Mouse (Mus musculus): ENCODE results near the gene Slc25a13. TPM values are rescaled to one million over a fixed set of nuclear protein-coding genes. Genes with fewer than 3 reads are reported as not detected.
"Not testable (repeated sequence)": the region's sequence is repeated elsewhere in the genome, so short reads cannot be mapped to it uniquely, and the experiment has no call there.

Gene Slc25a13
- polyA plus RNA-seq, 1 experiment from 2014 or later = 25.7 TPM

DNA sequence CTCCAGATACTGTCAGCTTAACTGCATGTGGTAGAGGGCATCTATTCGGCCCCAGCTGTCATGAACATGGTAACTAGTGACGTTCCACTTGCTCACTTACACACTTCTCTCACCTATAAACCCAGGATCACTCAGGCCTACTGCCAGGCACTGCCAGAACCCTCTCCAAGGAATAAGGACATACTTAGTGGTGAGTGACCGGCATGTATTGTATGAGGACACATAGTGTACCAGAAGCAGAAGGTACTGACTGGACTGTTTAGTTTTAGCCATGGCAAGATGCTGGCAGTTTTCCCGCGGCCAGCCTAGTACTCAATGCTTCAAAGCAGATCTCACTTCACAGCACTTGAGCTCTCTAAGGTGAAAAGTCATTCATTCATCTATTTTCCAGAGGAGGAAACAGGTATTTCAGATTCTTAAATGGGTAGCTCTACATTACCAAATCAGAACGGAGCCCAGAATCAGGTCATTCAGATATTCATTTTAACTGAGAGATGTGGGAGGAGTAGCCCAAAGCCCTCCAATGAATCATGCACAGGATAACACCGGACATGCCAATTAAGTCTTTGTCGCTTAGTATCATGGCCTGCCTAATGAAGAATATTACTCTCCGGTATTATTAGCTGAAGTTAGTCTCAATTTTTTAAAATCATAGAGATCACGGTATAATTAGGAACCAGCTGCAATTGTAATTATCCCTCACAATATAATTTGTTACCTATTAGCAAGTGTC lies 17.7 kb downstream of the Slc25a13 start:
- H3K9ac ChIP-seq = no peak overlapping the region
- no peak overlapping the region for H3K27ac ChIP-seq
- WGBS = 88% methylated on average over 10 of the region's 10 CpGs
- ATAC-seq (ENCODE audit: low FRiP score, low read depth) = no peak
- H3K9me3 ChIP-seq = 0 out of 2 replicates have a peak, but pooled peaks cover 4% of the 10 kb centered on the region
- peaks cover 10% of the 10 kb centered on the region for H3K36me3 ChIP-seq
- H3K4me3 ChIP-seq = no peak overlapping the region
- H3K4me1 ChIP-seq = peaks cover 11% of the 10 kb centered on the region
- no peaks in the 10 kb centered on the region for H3K27me3 ChIP-seq
- H3K4me2 ChIP-seq (replicated peaks) = no peak overlapping the region

DNA sequence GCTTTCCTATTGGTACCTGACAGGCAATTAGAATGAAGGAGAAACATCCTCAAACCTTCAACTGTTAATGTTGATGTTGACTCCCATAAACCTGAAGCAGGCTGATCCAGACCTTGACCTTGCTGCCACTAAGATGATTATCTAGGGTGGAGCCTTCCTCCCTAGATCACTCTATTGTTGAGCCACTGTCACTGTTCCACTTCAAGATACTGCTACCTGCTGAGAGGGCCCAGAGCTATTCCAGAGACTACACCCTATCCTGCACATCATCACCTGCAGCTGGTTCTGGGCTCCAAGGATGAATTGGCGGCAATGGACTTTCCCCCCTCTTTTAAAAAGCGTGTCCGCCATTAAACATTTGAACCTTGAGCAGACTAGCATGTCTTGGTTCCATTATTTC lies 18.9 kb downstream of the Slc25a13 start:
- H3K9ac ChIP-seq; H3K4me2 ChIP-seq (replicated peaks); H3K9me3 ChIP-seq; H3K4me3 ChIP-seq; H3K27me3 ChIP-seq; H3K27ac ChIP-seq; H3K36me3 ChIP-seq; ATAC-seq (ENCODE audit: low FRiP score, low read depth): not testable (repeated sequence)
- 98% methylated on average over 3 of the region's 3 CpGs for WGBS
- peaks cover 11% of the 10 kb centered on the region for H3K4me1 ChIP-seq

DNA sequence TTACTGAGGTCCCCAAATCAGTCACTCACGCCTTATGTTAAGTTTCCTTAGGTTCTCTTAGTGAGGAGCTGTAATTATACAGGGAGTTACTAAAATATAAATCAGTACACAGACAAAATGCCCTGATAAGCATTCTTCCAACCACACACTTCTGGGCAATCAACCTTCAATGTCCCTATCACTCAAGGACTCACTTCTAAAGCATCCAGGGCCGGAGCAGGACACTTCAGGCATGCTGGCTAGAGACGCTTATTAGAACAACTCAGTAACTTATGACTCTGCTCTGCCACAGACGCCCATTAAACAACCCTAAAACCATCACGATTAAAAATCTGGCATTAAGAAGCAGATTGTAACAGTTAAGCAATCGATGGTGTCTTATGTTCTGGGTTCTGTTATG lies 19.6 kb downstream of the Slc25a13 start:
- Histone ChIP-seq H3K4me3 (no peak overlapping the region), H3K9ac (no peak overlapping the region), H3K4me1 (peaks cover 17% of the 10 kb centered on the region), H3K4me2 (replicated peaks) (no peak overlapping the region), H3K27ac (no peak overlapping the region), H3K9me3 (0 out of 2 replicates have a peak, but pooled peaks cover 4% of the 10 kb centered on the region), H3K27me3 (no peaks in the 10 kb centered on the region), H3K36me3 (peaks cover 10% of the 10 kb centered on the region)
- WGBS = 49% methylated on average over 6 of the region's 6 CpGs
- no peak for ATAC-seq (ENCODE audit: low FRiP score, low read depth)

DNA sequence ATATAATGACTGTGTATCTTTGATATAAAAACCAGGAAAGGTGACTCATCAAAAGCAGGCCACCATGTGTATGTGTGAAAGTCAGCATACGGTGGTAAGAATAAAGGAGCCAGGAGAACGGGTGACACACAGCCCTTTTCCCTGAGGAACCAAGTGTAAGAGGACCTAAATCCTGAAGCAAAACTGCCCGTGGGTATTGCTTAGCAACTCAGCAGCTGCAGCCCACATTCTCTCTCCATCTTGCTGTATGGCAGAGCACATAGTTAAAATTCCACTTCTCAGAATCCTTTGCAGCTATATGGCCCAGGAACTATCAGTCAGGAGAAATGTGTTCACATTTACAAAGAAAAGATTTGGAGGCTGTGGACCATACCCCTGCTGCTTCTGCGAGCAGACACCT lies 20.4 kb downstream of the Slc25a13 start:
- Histone ChIP-seq H3K36me3 (peaks cover 10% of the 10 kb centered on the region), H3K4me2 (replicated peaks) (no peak overlapping the region), H3K27me3 (no peaks in the 10 kb centered on the region), H3K9me3 (0 out of 2 replicates have a peak, but pooled peaks cover 4% of the 10 kb centered on the region), H3K27ac (no peak overlapping the region), H3K4me3 (no peak overlapping the region), H3K4me1 (peaks cover 25% of the 10 kb centered on the region), H3K9ac (no peak overlapping the region)
- WGBS = 65% methylated on average over 4 of the region's 4 CpGs
- no peak for ATAC-seq (ENCODE audit: low FRiP score, low read depth)

- Histone ChIP-seq H3K4me2 (replicated peaks) (no peak overlapping the region), H3K36me3 (peaks cover 4% of the 10 kb centered on the region; the same call in 1 of the 2 replicates), H3K9me3 (0 out of 2 replicates have a peak, but pooled peaks cover 4% of the 10 kb centered on the region), H3K27me3 (no peaks in the 10 kb centered on the region), H3K4me1 (peaks cover 30% of the 10 kb centered on the region), H3K4me3 (no peak overlapping the region), H3K9ac (no peak overlapping the region), H3K27ac (no peak overlapping the region)
- whole genome bisulfite sequencing = 74% methylated on average over 6 of the region's 6 CpGs
- ATAC-seq (ENCODE audit: low FRiP score, low read depth) = no peak
Measured at GRCm38 (mm10) chr6:6194831-6195230, 22.1 kb downstream of the Slc25a13 start.

- peaks cover 36% of the 10 kb centered on the region for H3K4me1 ChIP-seq
- peaks cover 4% of the 10 kb centered on the region; the same call in 1 of the 2 replicates for H3K36me3 ChIP-seq
- no peak overlapping the region for H3K4me2 ChIP-seq (replicated peaks)
- 0 out of 2 replicates have a peak, but pooled peaks cover 4% of the 10 kb centered on the region for H3K9me3 ChIP-seq
- WGBS = 81% methylated on average over 13 of the region's 13 CpGs
- no peak overlapping the region for H3K4me3 ChIP-seq
- H3K27me3 ChIP-seq = no peaks in the 10 kb centered on the region
- ATAC-seq (ENCODE audit: low FRiP score, low read depth) = no peak
- no peak overlapping the region for H3K27ac ChIP-seq
- no peak overlapping the region for H3K9ac ChIP-seq
Measured at GRCm38 (mm10) chr6:6193906-6194305, 23.1 kb downstream of the Slc25a13 start.

- Histone ChIP-seq H3K9me3 (0 out of 2 replicates have a peak, but pooled peaks cover 4% of the 10 kb centered on the region), H3K4me3 (no peak overlapping the region), H3K27ac (peak overlapping the region; percentile 17), H3K36me3 (peaks cover 4% of the 10 kb centered on the region; the same call in 1 of the 2 replicates), H3K27me3 (no peaks in the 10 kb centered on the region), H3K4me1 (peaks cover 36% of the 10 kb centered on the region), H3K4me2 (replicated peaks) (no peak overlapping the region; the same call in 1 of the 2 replicates), H3K9ac (no peak overlapping the region)
- ATAC-seq (ENCODE audit: low FRiP score, low read depth) = no peak
- WGBS = 65% methylated on average over 7 of the region's 7 CpGs
Measured at GRCm38 (mm10) chr6:6192413-6192812, 24.6 kb downstream of the Slc25a13 start.

GRCm38 (mm10) chr6:6191596-6192337 lies 25.2 kb downstream of the Slc25a13 start:
- H3K36me3 ChIP-seq = peaks cover 4% of the 10 kb centered on the region; the same call in 1 of the 2 replicates
- H3K4me1 ChIP-seq = peaks cover 30% of the 10 kb centered on the region
- WGBS = 54% methylated on average over 8 of the region's 8 CpGs
- H3K27ac ChIP-seq = peak overlapping the region; percentile 17
- no peak overlapping the region for H3K9ac ChIP-seq
- H3K4me2 ChIP-seq (replicated peaks) = no peak overlapping the region; the same call in 1 of the 2 replicates
- 0 out of 2 replicates have a peak, but pooled peaks cover 2% of the 10 kb centered on the region for H3K9me3 ChIP-seq
- no peak overlapping the region for H3K4me3 ChIP-seq
- ATAC-seq (ENCODE audit: low FRiP score, low read depth) = no peak
- H3K27me3 ChIP-seq = no peaks in the 10 kb centered on the region

- H3K36me3 ChIP-seq = 0 out of 2 replicates have a peak, but pooled peaks cover 1% of the 10 kb centered on the region
- no peak overlapping the region for H3K27ac ChIP-seq
- H3K9ac ChIP-seq = no peak overlapping the region
- H3K9me3 ChIP-seq = no peaks in the 10 kb centered on the region
- 57% methylated on average over 6 of the region's 6 CpGs for WGBS
- ATAC-seq (ENCODE audit: low FRiP score, low read depth) = no peak
- H3K4me3 ChIP-seq = no peak overlapping the region
- no peaks in the 10 kb centered on the region for H3K27me3 ChIP-seq
- H3K4me1 ChIP-seq = peaks cover 29% of the 10 kb centered on the region
- H3K4me2 ChIP-seq (replicated peaks) = no peak overlapping the region
Measured at GRCm38 (mm10) chr6:6188970-6189369, 28.0 kb downstream of the Slc25a13 start.

GRCm38 (mm10) chr6:6186468-6186867 lies 30.5 kb downstream of the Slc25a13 start:
- Histone ChIP-seq H3K9ac (no peak overlapping the region), H3K4me3 (no peak overlapping the region), H3K27ac (no peak overlapping the region), H3K4me2 (replicated peaks) (no peak overlapping the region), H3K27me3 (no peaks in the 10 kb centered on the region), H3K9me3 (no peaks in the 10 kb centered on the region), H3K4me1 (peaks cover 21% of the 10 kb centered on the region), H3K36me3 (0 out of 2 replicates have a peak, but pooled peaks cover 9% of the 10 kb centered on the region)
- ATAC-seq (ENCODE audit: low FRiP score, low read depth) = no peak
- WGBS = 74% methylated on average over 4 of the region's 4 CpGs

GRCm38 (mm10) chr6:6185735-6186068 lies 31.3 kb downstream of the Slc25a13 start:
- ATAC-seq (ENCODE audit: low FRiP score, low read depth) = no peak

More at GRCm38 (mm10) chr6:6185735-6186068, 31.3 kb downstream of the Slc25a13 start:
- Histone ChIP-seq H3K4me2 (replicated peaks) (no peak overlapping the region), H3K4me1 (peaks cover 19% of the 10 kb centered on the region), H3K9me3 (no peaks in the 10 kb centered on the region), H3K36me3 (0 out of 2 replicates have a peak, but pooled peaks cover 9% of the 10 kb centered on the region), H3K27me3 (no peaks in the 10 kb centered on the region), H3K27ac (no peak overlapping the region), H3K9ac (no peak overlapping the region), H3K4me3 (no peak overlapping the region)
- 74% methylated on average over 3 of the region's 3 CpGs for WGBS
